Mouse (Mus musculus): Measurements from ENCODE around the gene Pik3r2.

GRCm38 (mm10) chr8:70812055-70812454 is 35.5 kb upstream of the Pik3r2 start:
- TF ChIP-seq CTCF (IDR thresholded peaks at IDR 0.05): no peak
- TF ChIP-seq EP300 (IDR thresholded peaks at IDR 0.05): no peak

Data from lung, postnatal 0 days (tissue).